In genomic region chr1:133777651-133778231, GRCm38 (mm10) we compare ENCODE assay signal across 11 mouse cellular contexts. TPM values are rescaled to one million over a fixed set of nuclear protein-coding genes. Genes with fewer than 3 reads are reported as not detected.
DNase-seq lines count a peak whose midpoint lies in the region; ATAC-seq and TF ChIP-seq lines count a peak whose summit lies in the region.
"Had no signal": no experiment of that assay in that cellular context is flagged by ENCODE, and none has a peak within 500 bp of the region (broad histone marks: within the 10 kb centered on the region; RNA-seq: fewer than 3 reads in every experiment).

No protein-coding gene starts in this region.

- H3K27ac ChIP-seq in liver, postnatal 0 days (ENCODE audit: low read depth) = no peak overlapping the region
- peak overlapping the region; percentile 48 for H3K27ac ChIP-seq in embryonic facial prominence, embryonic 15.5 days (replicated peaks)

- H3K9me3 ChIP-seq in liver, postnatal 0 days (ENCODE audit: low read length) = no peaks in the 10 kb centered on the region
- no peaks in the 10 kb centered on the region for H3K9me3 ChIP-seq in E14TG2a.4 (ENCODE audit: low read length)
- no peaks in the 10 kb centered on the region for H3K9me3 ChIP-seq in embryonic facial prominence, embryonic 15.5 days (replicated peaks)

- H3K4me3 ChIP-seq in liver, postnatal 0 days (ENCODE audit: low read depth, low read length) = no peak overlapping the region
- peak overlapping the region; percentile 46 for H3K4me3 ChIP-seq in E14TG2a.4 (replicated peaks; ENCODE audit: low read length)
- H3K4me3 ChIP-seq in embryonic facial prominence, embryonic 15.5 days (replicated peaks) = no peak overlapping the region

- DNase-seq in liver = peak; percentile 28
- DNase-seq in liver, postnatal 0 days = no peak
- no peak for DNase-seq in left cerebral cortex, postnatal 36 days (ENCODE audit: low spot score in 2 of 2)
- no peak for DNase-seq in layer of hippocampus, postnatal 36 days
- DNase-seq in T-cell, adult 2 months (ENCODE audit: low spot score) = no peak
- DNase-seq: gastrocnemius, postnatal 10 days; layer of hippocampus, adult 9-11 months had no signal

- no peaks in the 10 kb centered on the region; the same call in 1 of the 2 replicates for H3K4me1 ChIP-seq in liver, postnatal 0 days (ENCODE audit: insufficient read depth)
- peaks cover 20% of the 10 kb centered on the region for H3K4me1 ChIP-seq in E14TG2a.4 (replicated peaks; ENCODE audit: low read depth, low read length)
- peaks cover 11% of the 10 kb centered on the region for H3K4me1 ChIP-seq in embryonic facial prominence, embryonic 15.5 days

- intact Hi-C loops in left cerebral cortex, postnatal 36 days (cut with DNase I) = no loop called here

- H3K9ac ChIP-seq in liver, postnatal 0 days (replicated peaks) = no peak overlapping the region
- no peak overlapping the region for H3K9ac ChIP-seq in embryonic facial prominence, embryonic 15.5 days

- 78% methylated on average over 15 of the region's 15 CpGs for WGBS in liver, postnatal 0 days (ENCODE audit: insufficient replicate concordance)
- 42% methylated on average over 15 of the region's 15 CpGs for WGBS in embryonic facial prominence, embryonic 15.5 days

- ATAC-seq in liver, postnatal 0 days = no peak
- ATAC-seq in embryonic facial prominence, embryonic 15.5 days (ENCODE audit: insufficient number of reproducible peaks, low FRiP score, low TSS enrichment, low read depth) = peak; percentile 79
- peak; percentile 82 for ATAC-seq in megakaryocyte progenitor cell, adult 5-6 weeks (replicated peaks; ENCODE audit: poor library complexity)
- ATAC-seq: hindbrain, embryonic 16.5 days had no signal

- H3K27me3 ChIP-seq in liver, postnatal 0 days (ENCODE audit: insufficient read depth, low read length) = no peaks in the 10 kb centered on the region
- 0 out of 2 replicates have a peak, but pooled peaks cover 5% of the 10 kb centered on the region for H3K27me3 ChIP-seq in E14TG2a.4 (ENCODE audit: insufficient read depth, low read length)
- no peaks in the 10 kb centered on the region for H3K27me3 ChIP-seq in embryonic facial prominence, embryonic 15.5 days

- TF ChIP-seq EP300 in liver, postnatal 0 days (IDR thresholded peaks at IDR 0.05; ENCODE audit: low read depth) = no peak

- TF ChIP-seq CTCF in liver, postnatal 0 days (IDR thresholded peaks at IDR 0.05; ENCODE audit: low read depth) = no peak
- TF ChIP-seq CTCF in E14TG2a.4 (conservative IDR thresholded peaks at IDR 0.05; ENCODE audit: low read length) = no peak

- H3K4me2 ChIP-seq in liver, postnatal 0 days (ENCODE audit: low read depth, low read length) = no peak overlapping the region
- H3K4me2 ChIP-seq in embryonic facial prominence, embryonic 15.5 days (replicated peaks) = no peak overlapping the region

- H3K36me3 ChIP-seq in liver, postnatal 0 days (replicated peaks; ENCODE audit: insufficient read depth, low read length) = peaks cover under 1% of the 10 kb centered on the region; the same call in 1 of the 2 replicates
- no peaks in the 10 kb centered on the region for H3K36me3 ChIP-seq in E14TG2a.4 (ENCODE audit: insufficient read depth, low read length)
- no peaks in the 10 kb centered on the region for H3K36me3 ChIP-seq in embryonic facial prominence, embryonic 15.5 days

RNA-seq across cellular contexts. Expression of gene Atp2b4, which starts 23.1 kb away (rescaled TPM):
- polyA plus RNA-seq in liver, postnatal 0 days (2015; fragmentation: Nextera tagmentation; extraction: Ambion mirVana) = 6.6 and 9.9 TPM in 2 replicates
- polyA plus RNA-seq in embryonic facial prominence, embryonic 15.5 days (2015; fragmentation: Nextera tagmentation; extraction: Ambion mirVana) = 22.3 and 24.4 TPM in 2 replicates
- 33.6 and 40.5 TPM in 2 replicates for total RNA-seq in megakaryocyte progenitor cell, adult 5-6 weeks (2015)
- 30.7 and 34.7 TPM in 2 replicates for total RNA-seq in megakaryocyte progenitor cell, adult 5-6 weeks (2017)
- 100 to 1,000 TPM; 224 to 248 TPM for total RNA-seq in left cerebral cortex, postnatal 36 days (2021)
- total RNA-seq in layer of hippocampus, postnatal 36 days (2021) = 10 to 100 TPM; 67.8 to 72.1 TPM
